Comparison of ENCODE assay signal across 8 mouse cellular contexts in genomic region chr7:137410337-137411197, GRCm38 (mm10). TPM values are rescaled to one million over a fixed set of nuclear protein-coding genes. Genes with fewer than 3 reads are reported as not detected.
DNase-seq lines count a peak whose midpoint lies in the region; ATAC-seq lines count a peak whose summit lies in the region.

Gene 9430038I01Rik, minus strand, starts transcription at chr7:137410762.

- intact Hi-C loops in gastrocnemius, postnatal 14 days (cut with DNase I; ENCODE audit: low total_unique reads): no loop called here
- intact Hi-C loops in left cerebral cortex, postnatal 10 days (cut with DNase I): loop anchor here (2.0 kb wide), 1 partner anchor 26 kb away; the partner anchor contains the start of gene Glrx3

- peak; percentile 98 to 99 for DNase-seq in adrenal gland, adult (ENCODE audit: inconsistent age in 2 of 2, low spot score in 1 of 2)
- peak; percentile 97 for DNase-seq in embryo, embryonic 10.5 days (ENCODE audit: low spot score)
- DNase-seq in gastrocnemius, postnatal 14 days: peak; percentile 98
- DNase-seq in left cerebral cortex, postnatal 10 days (ENCODE audit: extremely low spot score in 1 of 2, low spot score in 2 of 2): peak; percentile 91 to 97
- peak; percentile 95 for DNase-seq in right cerebral cortex, postnatal 25 days
- peak; percentile 95 to 97 for DNase-seq in urinary bladder, postnatal 4 days (ENCODE audit: low spot score in 2 of 2)

- peak; percentile 92 for ATAC-seq in inflammation-experienced regulatory T-cells, adult 6 months
- ATAC-seq in megakaryocyte-erythroid progenitor cell, adult 5-6 weeks (replicated peaks; ENCODE audit: low FRiP score, low TSS enrichment, poor library complexity, severe bottlenecking): peak; percentile 97

RNA-seq across cellular contexts. Expression of gene 9430038I01Rik, which starts in this region (rescaled TPM):
- 1 to 10 TPM; 3.6 to 4.6 TPM for total RNA-seq in gastrocnemius, postnatal 14 days (2021)
- polyA plus RNA-seq in inflammation-experienced regulatory T-cells, adult 6 months (2017; shearing (Covaris generic)): 1 to 10 TPM; 5.9 to 7.6 (median 5.9) TPM
- total RNA-seq in left cerebral cortex, postnatal 10 days (2021): 10 to 100 TPM in 1 of 2 experiments, 1 to 10 TPM in 1; 6.5 to 10.1 TPM
- total RNA-seq in megakaryocyte-erythroid progenitor cell, adult 5-6 weeks (2014; fragmentation: Nextera tagmentation): 13.0 and 13.1 TPM in 2 replicates
- 18.5 and 20.6 TPM in 2 replicates for total RNA-seq in megakaryocyte-erythroid progenitor cell, adult 5-6 weeks (2017)

Comparison
In these comparisons a context has a peak if more than half of its experiments do, and no peak if none do; other contexts are left out.
1. Peak in every context shown above with its lines: DNase-seq and ATAC-seq.